Mouse (Mus musculus) ES-Bruce4 (cell line): ENCODE results near the gene St6gal1.

Source experiments
- CTCF ChIP-seq: IDR thresholded peaks from one replicate; pipeline ENCODE4 v1.8.1; 2011; ENCODE audit warnings: low read depth, low read length
- POLR2A ChIP-seq: IDR thresholded peaks from one replicate; pipeline ENCODE4 v1.8.1; 2011; ENCODE audit warnings: low read length; ENCODE audit not compliant: insufficient read depth

GRCm38 (mm10) chr16:23397931-23398330 lies 173.4 kb downstream of the St6gal1 start:
- no peak for TF ChIP-seq CTCF
- TF ChIP-seq POLR2A = no peak
